Mouse (Mus musculus): ENCODE data around the gene Brwd1. TPM values are rescaled to one million over a fixed set of nuclear protein-coding genes. Genes with fewer than 3 reads are reported as not detected.

Gene Brwd1
- polyA plus RNA-seq (2021; fragmentation: Nextera tagmentation), result 67.0 and 73.0 TPM in 2 replicates
- long read RNA-seq, experiment 1, transcript Brwd1-203 (5 exons, 2,382 nt), result major isoform, 749 of 809 reads
- long read RNA-seq, experiment 1, partial matches to known transcripts, result 31 of 809 reads
- long read RNA-seq, experiment 1, other reads (novel, unspliced or antisense), result 29 of 809 reads
- long read RNA-seq, experiment 2, transcript Brwd1-203 (5 exons, 2,382 nt), result major isoform, 52 of 90 reads
- long read RNA-seq, experiment 2, partial matches to known transcripts, result 12 of 90 reads
- long read RNA-seq, experiment 2, other reads (novel, unspliced or antisense), result 26 of 90 reads

GRCm38 (mm10) chr16:96082301-96083178, at the start of gene Brwd1:
Brwd1 (minus strand) TSS chr16:96082526.

GRCm38 (mm10) chr16:96127657-96128344, 45.5 kb upstream of the Brwd1 start, which contains the start of gene Hmgn1:
Hmgn1 (minus strand) TSS chr16:96127729.

DNA sequence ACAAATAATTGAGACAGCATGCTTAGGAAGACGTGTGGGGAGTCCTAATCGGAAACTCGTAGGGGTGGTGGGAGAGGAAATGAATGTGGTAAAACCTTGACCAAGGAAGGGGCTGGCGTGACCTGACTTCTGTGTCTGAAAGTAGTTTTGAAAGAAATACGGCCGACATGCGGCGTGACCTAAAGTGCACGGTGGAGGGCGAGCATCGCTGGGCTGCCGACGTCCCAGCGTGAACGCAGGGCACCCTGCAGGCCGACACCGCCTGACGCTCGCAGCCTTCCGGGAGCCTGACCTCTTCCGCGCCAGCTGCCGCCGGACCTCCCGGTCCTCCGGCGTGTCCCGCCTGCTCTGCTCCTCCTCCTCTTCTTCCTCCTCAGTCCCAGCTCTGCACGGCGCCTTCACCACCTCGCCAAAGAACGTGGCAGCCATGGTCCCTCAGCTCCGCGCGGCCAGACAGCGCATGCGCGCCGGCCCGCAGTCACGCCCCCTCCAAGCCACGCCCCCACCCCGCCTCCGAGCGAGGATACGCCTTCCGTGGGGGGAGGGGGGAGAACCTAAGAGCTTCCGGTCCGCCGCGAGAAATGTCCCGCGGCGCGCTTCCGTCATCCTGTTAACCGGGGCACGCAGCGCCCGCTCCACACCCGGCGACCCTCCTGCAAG, 91.7 kb downstream of the Brwd1 start, which contains the start of gene Psmg1:
Psmg1 (minus strand) TSS at position 499 of the 660 bp plus-strand sequence.

Other genes with a start within 250 kb of the Brwd1 start
- 35.0 and 39.1 TPM in 2 replicates for gene Psmg1, start 91.6 kb downstream of the Brwd1 start, polyA plus RNA-seq (2021; fragmentation: Nextera tagmentation)
- gene Hmgn1, start 45.2 kb upstream of the Brwd1 start, polyA plus RNA-seq (2021; fragmentation: Nextera tagmentation), result 64.6 and 66.1 TPM in 2 replicates
- 98.6 and 129 TPM in 2 replicates for gene Wrb, start 62.9 kb upstream of the Brwd1 start, polyA plus RNA-seq (2021; fragmentation: Nextera tagmentation)
- 0.49 and 0.53 TPM in 2 replicates for gene Lca5l, start 109.7 kb upstream of the Brwd1 start, polyA plus RNA-seq (2021; fragmentation: Nextera tagmentation)
- gene Sh3bgr, start 117.9 kb upstream of the Brwd1 start, polyA plus RNA-seq (2021; fragmentation: Nextera tagmentation), result 0.78 and 1.1 TPM in 2 replicates
- 6.2 and 9.0 TPM in 2 replicates for gene B3galt5, start 153.3 kb upstream of the Brwd1 start, polyA plus RNA-seq (2021; fragmentation: Nextera tagmentation)

All from left cerebral cortex, adult 6 months (tissue).